Mouse (Mus musculus) natural killer cell, adult 2 months (primary cell): ENCODE measurements around the gene Inpp4b.
"Not testable (repeated sequence)": the region's sequence is repeated elsewhere in the genome, so short reads cannot be mapped to it uniquely, and the experiment has no call there.

Source experiments
- DNase-seq, 2 experiments: peaks; one replicate each; pipeline ENCODE4 v3.0.0; 2022; ENCODE audit warnings: low spot score in 2 of 2

Gene Inpp4b

GRCm38 (mm10) chr8:81777704-81778103 is 435.3 kb downstream of the Inpp4b start:
- DNase-seq, result no peak

DNA sequence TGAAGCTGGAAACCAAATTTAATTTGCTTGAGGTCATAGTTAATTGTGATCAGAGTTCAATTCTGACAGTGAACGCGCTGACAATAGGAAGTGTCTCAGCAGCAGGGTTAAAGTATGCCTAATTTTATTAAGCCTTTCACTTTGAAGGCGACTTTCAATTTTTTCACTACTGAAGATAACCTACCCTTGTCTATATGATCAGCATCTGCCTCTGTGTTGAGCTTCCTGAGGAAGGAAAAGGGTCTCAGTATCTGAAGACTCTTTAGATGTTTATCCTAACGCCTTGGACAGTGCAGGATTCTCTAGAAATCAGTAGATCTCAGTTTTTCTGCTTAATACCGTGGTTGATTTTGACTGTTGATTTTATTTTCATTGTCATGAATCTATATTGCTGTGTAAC is 437.1 kb downstream of the Inpp4b start:
- DNase-seq, result no peak

GRCm38 (mm10) chr8:81780166-81780565 is 437.8 kb downstream of the Inpp4b start:
- DNase-seq, result no peak

DNA sequence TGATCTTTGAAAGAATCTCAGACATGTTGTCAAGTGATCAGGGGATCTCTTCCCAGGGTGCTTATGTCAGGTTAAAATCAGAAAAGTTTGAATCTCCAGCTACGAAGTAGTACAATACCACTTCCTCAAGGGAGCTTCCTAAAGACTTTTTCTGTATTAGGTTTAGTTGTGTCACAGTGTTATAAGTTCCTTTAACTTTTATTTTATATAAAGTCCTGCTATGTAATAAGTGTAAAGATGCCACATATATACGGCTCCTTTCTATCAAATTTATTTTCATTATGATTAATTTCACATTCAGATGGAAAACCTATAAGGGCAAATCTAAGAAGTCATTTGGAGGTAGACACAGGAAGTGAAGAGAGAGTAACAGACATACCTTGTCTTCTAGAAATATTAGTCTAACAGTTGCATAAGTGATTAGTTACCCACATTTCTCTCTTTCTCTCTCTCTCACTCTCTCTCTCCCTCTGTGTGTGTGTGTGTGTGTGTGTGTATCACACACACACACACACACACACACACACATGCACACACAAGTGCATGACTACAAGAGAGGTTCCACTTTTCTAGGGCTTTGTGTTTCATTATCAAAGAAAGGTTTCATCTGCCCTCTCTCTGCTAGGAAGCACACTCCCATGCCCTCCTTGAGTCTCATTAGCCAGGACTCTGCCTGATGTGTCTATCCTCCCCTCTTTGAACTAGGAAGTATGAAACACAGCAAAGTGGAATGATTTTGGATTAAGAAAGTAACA is 438.7 kb downstream of the Inpp4b start:
- DNase-seq, result no peak

GRCm38 (mm10) chr8:81782781-81783180 is 440.4 kb downstream of the Inpp4b start:
- DNase-seq, result peak in 1 of 2 experiments; percentile 31

DNA sequence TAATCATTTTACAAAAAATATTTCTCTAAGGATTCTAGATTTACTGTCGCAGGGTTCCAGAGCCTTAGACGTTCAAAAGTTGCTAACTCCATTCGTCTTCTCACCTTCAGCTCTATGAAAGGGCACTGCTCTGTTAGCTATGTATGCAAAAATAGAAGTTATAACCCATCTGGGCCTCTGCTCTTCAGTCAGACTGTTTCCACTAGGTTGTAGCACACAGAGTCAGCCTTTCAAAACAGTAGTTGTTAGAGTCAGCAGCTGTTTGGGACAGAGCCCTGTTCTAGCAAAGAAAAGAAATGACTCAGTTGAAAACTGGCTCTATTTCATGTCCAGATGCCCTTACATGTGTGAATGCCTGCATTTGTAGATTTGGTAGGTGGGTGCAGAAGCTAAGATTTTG is 442.4 kb downstream of the Inpp4b start:
- DNase-seq, result no peak

DNA sequence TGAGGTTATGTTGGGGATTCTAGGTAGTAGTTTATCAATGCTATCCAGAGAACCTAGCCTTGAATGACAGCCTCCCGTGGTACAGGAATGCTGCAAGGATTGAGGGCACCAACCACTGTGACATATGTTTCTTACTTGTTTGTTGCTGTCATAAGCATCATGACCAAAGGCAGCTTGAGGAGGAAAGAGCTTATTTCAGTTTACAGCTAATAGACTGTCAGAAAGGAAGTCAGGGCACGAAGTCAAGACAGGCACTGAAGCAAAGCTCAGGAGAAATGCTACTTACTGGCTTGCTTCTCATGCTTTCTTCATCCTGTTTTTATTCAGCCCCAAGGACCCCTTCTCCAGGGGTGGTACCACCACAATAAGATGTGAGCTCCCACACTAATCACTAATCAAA is 446.1 kb downstream of the Inpp4b start:
- no peak for DNase-seq

DNA sequence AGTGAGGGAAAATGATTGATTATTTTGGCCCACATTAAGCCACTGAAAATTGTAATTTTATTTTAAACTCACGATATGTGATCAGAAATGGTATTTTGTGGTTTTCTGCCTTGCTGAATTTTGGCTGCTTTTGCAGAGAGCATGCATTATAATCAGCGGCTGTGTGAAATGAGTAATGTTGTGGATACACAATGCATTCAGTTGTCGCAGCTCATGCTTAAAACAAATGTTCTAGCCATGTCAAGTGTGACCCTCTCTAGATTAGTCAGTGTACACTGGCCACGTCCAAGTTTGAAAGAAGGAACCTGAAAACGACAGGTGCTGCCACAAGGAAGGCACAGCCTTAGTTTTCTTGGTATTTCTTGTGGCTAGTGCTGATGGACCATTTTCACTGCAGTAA is 450.3 kb downstream of the Inpp4b start:
- no peak for DNase-seq

GRCm38 (mm10) chr8:81798501-81798900 is 456.1 kb downstream of the Inpp4b start:
- DNase-seq, result no peak

DNA sequence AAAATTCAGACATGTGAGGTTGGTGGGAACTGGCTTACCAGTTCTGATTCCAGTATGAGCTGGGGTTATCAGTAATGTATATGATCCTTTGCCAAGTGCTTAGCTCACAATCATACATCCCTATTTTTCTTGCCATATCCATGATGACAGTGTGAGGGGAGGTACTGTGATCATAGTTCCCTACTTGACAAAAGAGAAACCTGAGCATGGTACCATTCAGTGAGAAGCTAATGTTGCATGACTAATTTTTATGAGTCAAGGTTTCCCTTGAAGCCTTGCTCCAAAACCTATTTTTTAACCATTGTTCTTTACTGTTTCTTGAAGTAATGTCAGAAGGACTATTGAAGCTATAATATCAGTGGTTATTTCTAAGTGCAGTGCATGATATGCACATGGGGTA is 458.4 kb downstream of the Inpp4b start:
- DNase-seq, result no peak

- DNase-seq, result peak; percentile 45 to 55
Observed at GRCm38 (mm10) chr8:81806797-81807196, 464.4 kb downstream of the Inpp4b start.

GRCm38 (mm10) chr8:81807578-81807977 is 465.2 kb downstream of the Inpp4b start:
- no peak for DNase-seq

- no peak for DNase-seq
Observed at GRCm38 (mm10) chr8:81808406-81808805, 466.1 kb downstream of the Inpp4b start.

DNA sequence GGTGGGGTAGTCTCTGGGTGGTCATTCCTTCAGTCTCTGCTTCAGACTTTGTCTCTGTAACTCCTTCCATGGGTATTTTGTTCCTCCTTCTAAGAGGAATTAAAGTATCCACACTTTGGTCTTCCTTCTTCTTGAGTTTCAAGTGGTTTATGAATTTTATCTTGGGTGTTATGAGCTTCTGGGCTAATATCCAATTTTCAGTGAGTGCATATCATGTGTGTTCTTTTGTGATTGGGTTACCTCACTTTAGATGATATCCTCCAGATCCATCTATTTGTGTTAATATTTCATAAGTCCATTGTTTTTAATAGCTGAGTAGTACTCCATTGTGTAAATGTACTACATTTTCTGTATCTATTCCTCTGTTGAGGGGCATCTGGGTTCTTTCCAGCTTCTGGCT is 467.1 kb downstream of the Inpp4b start:
- not testable (repeated sequence) for DNase-seq

GRCm38 (mm10) chr8:81812051-81812751 is 469.8 kb downstream of the Inpp4b start:
- no peak for DNase-seq

GRCm38 (mm10) chr8:81814742-81815141 is 472.4 kb downstream of the Inpp4b start:
- no peak for DNase-seq

GRCm38 (mm10) chr8:81815551-81815950 is 473.2 kb downstream of the Inpp4b start:
- DNase-seq, result no peak

DNA sequence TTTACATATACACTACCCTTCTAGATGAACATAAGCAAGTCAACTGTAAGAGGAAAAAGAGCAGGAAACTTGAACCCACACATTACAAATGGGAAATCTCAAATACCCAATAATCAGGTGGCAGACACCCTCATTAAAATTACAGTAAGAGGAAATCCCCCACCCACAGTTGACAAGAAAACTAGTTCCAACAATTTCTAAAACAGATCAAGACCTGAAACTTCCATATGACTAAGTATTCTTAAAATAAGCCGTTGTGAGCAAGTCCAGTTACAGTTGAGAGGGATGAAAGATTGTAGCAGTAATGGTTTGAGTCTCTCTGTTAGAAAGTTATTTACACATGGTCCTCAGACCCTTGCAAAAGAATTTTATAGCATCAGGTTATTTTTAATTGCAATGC is 480.8 kb downstream of the Inpp4b start:
- DNase-seq, result no peak

- DNase-seq, result no peak
Observed at GRCm38 (mm10) chr8:81824975-81825374, 482.6 kb downstream of the Inpp4b start.

GRCm38 (mm10) chr8:81826406-81826805 is 484.1 kb downstream of the Inpp4b start:
- DNase-seq, result no peak

- DNase-seq, result no peak
Observed at GRCm38 (mm10) chr8:81827306-81827913, 485.1 kb downstream of the Inpp4b start.

- DNase-seq, result no peak
Observed at GRCm38 (mm10) chr8:81831430-81831829, 489.1 kb downstream of the Inpp4b start.

DNA sequence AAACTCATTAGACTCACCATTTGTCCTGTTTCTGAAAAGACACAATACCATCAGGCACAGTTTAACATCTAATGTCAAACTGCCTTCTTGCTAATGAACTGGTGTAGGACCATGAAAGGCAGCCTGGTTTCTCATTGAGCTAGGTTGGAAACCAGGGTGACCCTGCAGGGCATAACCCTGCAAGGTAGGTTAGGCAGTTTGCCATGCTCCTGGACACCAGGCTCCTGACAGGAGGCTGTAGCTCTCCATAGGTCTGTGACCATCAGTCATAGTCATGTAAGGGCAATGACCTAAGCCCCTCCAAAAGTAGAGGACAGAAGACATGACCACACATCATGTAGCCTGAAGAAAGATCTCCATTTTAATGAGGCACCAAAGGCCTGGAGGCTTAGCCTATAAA is 491.5 kb downstream of the Inpp4b start:
- no peak for DNase-seq
